24 mouse cellular contexts compared by ENCODE assay signal in the genomic region with DNA sequence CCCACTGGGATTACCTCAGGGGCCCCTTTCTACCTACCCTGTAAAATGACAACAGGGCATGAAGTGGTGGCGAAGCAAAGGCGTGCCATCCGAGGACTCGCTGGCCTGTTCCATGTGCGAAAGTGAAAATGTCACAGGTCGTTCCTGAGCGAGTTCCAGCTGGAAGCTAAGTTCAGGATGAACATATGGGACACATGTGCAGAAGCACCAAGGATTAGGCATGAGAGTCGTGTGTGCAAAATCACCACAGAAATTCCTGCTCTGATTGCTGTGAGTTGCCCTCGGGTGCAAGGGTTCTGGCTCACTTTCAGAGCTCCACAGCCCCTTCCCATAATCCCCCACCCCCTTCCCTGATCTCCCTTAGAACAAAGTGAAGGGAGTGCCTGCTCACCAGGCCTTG.
DNase-seq lines count a peak whose midpoint lies in the region; ATAC-seq and TF ChIP-seq lines count a peak whose summit lies in the region.
"Had no signal": no experiment of that assay in that cellular context is flagged by ENCODE, and none has a peak within 500 bp of the region (broad histone marks: within the 10 kb centered on the region; RNA-seq: fewer than 3 reads in every experiment).

No protein-coding gene starts in this region.

- no peaks in the 10 kb centered on the region for H3K9me3 ChIP-seq in heart, embryonic 10.5 days
- H3K9me3 ChIP-seq in lung, embryonic 15.5 days: no peaks in the 10 kb centered on the region
- no peaks in the 10 kb centered on the region for H3K9me3 ChIP-seq in limb, embryonic 10.5 days (replicated peaks)
- no peaks in the 10 kb centered on the region for H3K9me3 ChIP-seq in hindbrain, embryonic 16.5 days (ENCODE audit: control insufficient read depth, low read length)
- H3K9me3 ChIP-seq: forebrain, embryonic 15.5 days; hindbrain, embryonic 13.5 days; kidney, embryonic 15.5 days; liver, embryonic 15.5 days; midbrain, embryonic 13.5 days; neural tube, embryonic 13.5 days had no signal

- no peaks in the 10 kb centered on the region for H3K36me3 ChIP-seq in heart, embryonic 10.5 days
- H3K36me3 ChIP-seq in lung, embryonic 15.5 days: no peaks in the 10 kb centered on the region
- no peaks in the 10 kb centered on the region for H3K36me3 ChIP-seq in limb, embryonic 10.5 days
- H3K36me3 ChIP-seq in hindbrain, embryonic 16.5 days (ENCODE audit: control insufficient read depth, insufficient read depth, low read length): no peaks in the 10 kb centered on the region
- H3K36me3 ChIP-seq: forebrain, embryonic 15.5 days; hindbrain, embryonic 13.5 days; kidney, embryonic 15.5 days; liver, embryonic 15.5 days; midbrain, embryonic 13.5 days; neural tube, embryonic 13.5 days had no signal

- no peak for TF ChIP-seq POLR2A in lung, adult 2 months (IDR thresholded peaks at IDR 0.05; ENCODE audit: borderline replicate concordance, extremely low read depth, low read depth, low read length)

- peak overlapping the region; percentile 19; the same call in 1 of the 2 replicates for H3K27ac ChIP-seq in heart, embryonic 10.5 days
- H3K27ac ChIP-seq in lung, embryonic 15.5 days: no peak overlapping the region
- 0 out of 2 replicates have a peak overlapping the region, but pooled peaks have one; percentile 19 for H3K27ac ChIP-seq in limb, embryonic 10.5 days
- no peak overlapping the region for H3K27ac ChIP-seq in hindbrain, embryonic 16.5 days (ENCODE audit: low read depth, low read length)
- H3K27ac ChIP-seq: forebrain, embryonic 15.5 days; hindbrain, embryonic 13.5 days; kidney, embryonic 15.5 days; layer of hippocampus, adult 2 months; liver, embryonic 15.5 days; midbrain, embryonic 13.5 days; neural tube, embryonic 13.5 days had no signal

- 0 out of 2 replicates have a peak, but pooled peaks have one; percentile 5 for ATAC-seq in lung, embryonic 15.5 days (ENCODE audit: borderline replicate concordance, extremely low read depth, low FRiP score, low TSS enrichment)
- ATAC-seq in hindbrain, embryonic 16.5 days: no peak
- ATAC-seq: forebrain, embryonic 15.5 days; midbrain, embryonic 13.5 days had no signal

- no peaks in the 10 kb centered on the region for H3K27me3 ChIP-seq in heart, embryonic 10.5 days (ENCODE audit: insufficient read depth, poor library complexity, severe bottlenecking)
- H3K27me3 ChIP-seq in lung, embryonic 15.5 days: no peaks in the 10 kb centered on the region
- no peaks in the 10 kb centered on the region for H3K27me3 ChIP-seq in limb, embryonic 10.5 days (ENCODE audit: low read depth, poor library complexity, severe bottlenecking)
- no peaks in the 10 kb centered on the region for H3K27me3 ChIP-seq in hindbrain, embryonic 16.5 days (replicated peaks; ENCODE audit: control insufficient read depth, insufficient read depth, low read length)
- H3K27me3 ChIP-seq: forebrain, embryonic 15.5 days; hindbrain, embryonic 13.5 days; kidney, embryonic 15.5 days; liver, embryonic 15.5 days; midbrain, embryonic 13.5 days; neural tube, embryonic 13.5 days had no signal

- H3K9ac ChIP-seq in lung, embryonic 15.5 days: no peak overlapping the region
- no peak overlapping the region for H3K9ac ChIP-seq in hindbrain, embryonic 16.5 days (ENCODE audit: low read depth, low read length)
- H3K9ac ChIP-seq: forebrain, embryonic 15.5 days; hindbrain, embryonic 13.5 days; kidney, embryonic 15.5 days; liver, embryonic 15.5 days; midbrain, embryonic 13.5 days; neural tube, embryonic 13.5 days had no signal

- 0 out of 2 replicates have a peak overlapping the region, but pooled peaks have one; percentile 12 for H3K4me2 ChIP-seq in lung, embryonic 15.5 days
- no peak overlapping the region for H3K4me2 ChIP-seq in hindbrain, embryonic 16.5 days (ENCODE audit: low read length)
- H3K4me2 ChIP-seq: forebrain, embryonic 15.5 days; hindbrain, embryonic 13.5 days; kidney, embryonic 15.5 days; liver, embryonic 15.5 days; midbrain, embryonic 13.5 days; neural tube, embryonic 13.5 days had no signal

- no peak for TF ChIP-seq CTCF in lung, adult 2 months (IDR thresholded peaks at IDR 0.05; ENCODE audit: insufficient read depth, low read length)

- no peak overlapping the region for H3K4me3 ChIP-seq in heart, embryonic 10.5 days
- H3K4me3 ChIP-seq in lung, embryonic 15.5 days: no peak overlapping the region
- H3K4me3 ChIP-seq in lung, adult 2 months (replicated peaks; ENCODE audit: extremely low read depth, low read depth, low read length): no peak overlapping the region
- H3K4me3 ChIP-seq in limb, embryonic 10.5 days: no peak overlapping the region
- no peak overlapping the region for H3K4me3 ChIP-seq in hindbrain, embryonic 16.5 days (ENCODE audit: low read length)
- H3K4me3 ChIP-seq: forebrain, embryonic 15.5 days; hindbrain, embryonic 13.5 days; kidney, embryonic 15.5 days; layer of hippocampus, adult 2 months; liver, embryonic 15.5 days; midbrain, embryonic 13.5 days; neural tube, embryonic 13.5 days had no signal

- DNase-seq in heart, embryonic 10.5 days (ENCODE audit: low spot score): no peak
- no peak for DNase-seq in heart, adult 9 months (ENCODE audit: low spot score in 2 of 2)
- no peak for DNase-seq in lung, adult 2 months
- no peak for DNase-seq in limb, embryonic 10.5 days (ENCODE audit: low spot score)
- DNase-seq in thymus, postnatal 0 days (ENCODE audit: low spot score): no peak
- DNase-seq: adrenal gland, postnatal 14 days; cerebellum, adult 11 months; cerebellum, adult 9-10 months; cerebellum, postnatal 36 days; gastrocnemius, postnatal 25 days; heart, postnatal 4 days; kidney, adult 18-20 months; kidney, postnatal 25 days; lung, postnatal 36 days; thymus, adult 2 months had no signal

- H3K4me1 ChIP-seq in heart, embryonic 10.5 days: peaks cover 22% of the 10 kb centered on the region
- H3K4me1 ChIP-seq in lung, embryonic 15.5 days: peaks cover 20% of the 10 kb centered on the region
- no peaks in the 10 kb centered on the region for H3K4me1 ChIP-seq in lung, adult 2 months (ENCODE audit: control insufficient read depth, insufficient read depth, low read length)
- peaks cover 28% of the 10 kb centered on the region for H3K4me1 ChIP-seq in limb, embryonic 10.5 days
- H3K4me1 ChIP-seq in hindbrain, embryonic 16.5 days (ENCODE audit: control insufficient read depth, insufficient read depth, low read depth, low read length): no peaks in the 10 kb centered on the region
- H3K4me1 ChIP-seq: hindbrain, embryonic 13.5 days; liver, embryonic 15.5 days; midbrain, embryonic 13.5 days; neural tube, embryonic 13.5 days had no signal

- 87% methylated on average over 9 of the region's 9 CpGs for WGBS in heart, embryonic 10.5 days
- WGBS in lung, embryonic 15.5 days: 62% methylated on average over 9 of the region's 9 CpGs
- 76% methylated on average over 9 of the region's 9 CpGs for WGBS in lung, adult 2 months
- 79% methylated on average over 9 of the region's 9 CpGs for WGBS in limb, embryonic 10.5 days
- WGBS in hindbrain, embryonic 16.5 days: 78% methylated on average over 9 of the region's 9 CpGs

Comparison
In these comparisons a context has a peak if more than half of its experiments do, and no peak if none do; other contexts are left out.
1. H3K27ac ChIP-seq: peak in heart, embryonic 10.5 days (single experiment) and limb, embryonic 10.5 days (single experiment); none in lung, embryonic 15.5 days (single experiment) and hindbrain, embryonic 16.5 days (single experiment).